Mouse (Mus musculus) embryo, embryonic 10 days (tissue): ENCODE results near the gene Wnt16.
A peak's percentile ranks its signal among the peaks of the same experiment; 100 is the strongest.

ENCODE experiments used
- DNase-seq: peaks from one replicate; pipeline ENCODE4 v3.0.0-alpha.2; 2015; ENCODE audit warnings: low spot score

Gene Wnt16

GRCm38 (mm10) chr6:22325364-22326072 lies 37.5 kb downstream of the Wnt16 start:
- peak; percentile 77 for DNase-seq

DNA sequence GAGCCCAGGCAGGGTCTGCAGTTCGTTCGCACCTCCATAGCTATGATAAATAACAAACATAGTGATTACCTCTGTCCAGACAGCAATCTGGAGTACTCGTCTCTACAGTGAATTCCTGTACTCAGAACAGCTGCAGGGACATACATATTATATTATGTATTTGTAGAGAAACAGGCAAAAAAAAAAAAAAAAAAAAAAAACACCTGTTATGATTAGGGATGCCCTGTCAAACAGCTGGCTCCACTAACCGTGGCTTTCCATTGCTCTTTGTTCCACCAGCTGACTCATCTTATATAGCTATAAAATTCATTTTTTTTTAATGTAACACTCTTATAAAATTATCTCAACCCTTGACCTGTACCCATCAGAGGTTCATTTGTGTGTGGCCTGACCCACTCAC lies 38.3 kb downstream of the Wnt16 start:
- no peak for DNase-seq

DNA sequence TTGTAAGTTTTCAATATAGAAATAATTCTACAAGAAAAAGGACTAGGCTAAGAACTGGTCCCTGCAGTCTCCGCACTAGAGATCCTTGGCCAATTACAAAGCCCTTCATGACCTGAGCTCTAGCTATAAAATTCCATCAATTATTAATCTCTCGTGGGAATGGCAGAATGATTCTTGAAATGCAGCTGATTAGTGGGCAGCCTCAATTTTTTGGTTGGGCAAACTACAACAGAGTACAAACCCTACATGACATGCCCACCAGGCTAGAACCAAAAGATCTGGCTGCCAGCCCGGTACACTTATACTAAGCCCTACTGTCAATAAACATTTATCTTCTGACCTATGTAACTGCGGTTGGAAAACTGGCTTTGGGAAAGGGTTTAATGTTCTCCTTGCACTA lies 39.1 kb downstream of the Wnt16 start:
- no peak for DNase-seq

- DNase-seq = peak; percentile 19
Observed at GRCm38 (mm10) chr6:22327931-22328330, 39.9 kb downstream of the Wnt16 start.

GRCm38 (mm10) chr6:22330169-22330960 lies 42.3 kb downstream of the Wnt16 start:
- DNase-seq = no peak

DNA sequence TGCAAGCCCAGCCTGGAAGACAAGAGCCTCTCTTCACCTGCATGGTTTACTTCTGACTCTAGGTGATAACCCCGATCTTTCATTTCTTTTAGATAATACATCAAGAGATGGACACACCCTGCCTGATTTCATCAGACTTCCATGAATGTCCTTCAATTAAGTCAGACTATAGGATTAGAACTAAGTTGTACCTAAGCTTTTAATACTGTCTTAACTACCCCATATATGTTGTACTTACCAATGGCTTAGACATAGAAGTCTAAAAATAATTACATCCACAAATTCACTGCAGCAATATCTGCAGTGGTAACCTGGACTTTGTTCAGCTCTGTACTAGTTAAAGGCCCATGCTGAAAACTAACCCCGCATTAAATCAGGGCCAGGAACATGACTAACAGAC lies 44.5 kb downstream of the Wnt16 start:
- DNase-seq = no peak

DNA sequence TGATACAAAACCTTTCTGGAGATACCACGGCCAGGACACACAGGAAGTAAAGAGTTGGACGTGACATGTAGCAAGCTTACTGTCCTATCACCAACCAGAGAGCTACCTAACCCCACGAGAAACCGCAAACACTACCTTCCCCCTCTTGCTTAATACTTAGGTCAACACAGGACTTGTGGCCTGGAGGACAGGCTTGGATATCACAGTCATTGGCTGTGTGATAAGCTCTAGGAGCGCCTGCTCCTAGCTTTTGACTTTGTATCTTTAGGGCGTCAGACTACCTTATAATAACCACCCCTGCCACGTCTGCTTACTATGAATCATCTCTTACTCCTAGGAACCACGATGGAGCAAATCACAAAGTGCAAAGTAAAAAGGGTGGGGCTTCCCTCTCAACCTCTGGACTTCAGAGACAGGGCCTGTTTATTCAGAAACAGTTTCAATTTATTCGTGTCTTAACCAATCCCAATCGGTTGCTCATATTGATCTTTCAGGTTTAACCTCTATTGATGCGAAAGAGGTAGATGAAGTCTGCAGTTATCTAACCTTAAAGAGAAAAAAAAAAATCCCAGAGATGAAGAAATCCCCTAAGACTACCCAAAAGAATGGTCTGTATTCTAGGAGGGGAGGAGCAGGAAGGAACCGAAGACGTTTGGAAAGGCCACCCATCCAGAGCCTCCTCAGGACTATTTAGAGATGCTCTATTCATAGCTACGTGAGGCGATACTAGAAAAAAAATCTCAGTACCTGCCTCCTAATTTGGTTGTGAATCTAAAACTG lies 51.9 kb downstream of the Wnt16 start:
- no peak for DNase-seq

DNA sequence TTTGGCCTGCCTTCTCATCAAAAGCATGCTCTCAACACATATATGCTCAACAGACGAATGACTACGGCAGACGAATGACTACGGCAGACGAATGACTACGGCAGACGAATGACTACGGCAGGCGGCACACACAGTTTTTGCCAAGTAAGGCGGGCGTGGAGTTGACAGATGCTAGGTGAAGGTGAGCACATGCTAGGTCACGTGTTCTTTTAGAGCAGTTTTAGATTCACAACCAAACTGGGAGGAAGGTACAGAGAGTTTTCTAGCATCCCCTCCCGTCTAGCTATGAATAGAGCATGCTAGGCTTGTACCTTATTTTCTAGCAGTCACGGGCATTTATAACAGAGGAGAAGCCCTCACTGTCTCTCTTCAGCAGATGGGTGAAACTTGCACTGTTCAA lies 52.8 kb downstream of the Wnt16 start:
- DNase-seq = no peak

DNA sequence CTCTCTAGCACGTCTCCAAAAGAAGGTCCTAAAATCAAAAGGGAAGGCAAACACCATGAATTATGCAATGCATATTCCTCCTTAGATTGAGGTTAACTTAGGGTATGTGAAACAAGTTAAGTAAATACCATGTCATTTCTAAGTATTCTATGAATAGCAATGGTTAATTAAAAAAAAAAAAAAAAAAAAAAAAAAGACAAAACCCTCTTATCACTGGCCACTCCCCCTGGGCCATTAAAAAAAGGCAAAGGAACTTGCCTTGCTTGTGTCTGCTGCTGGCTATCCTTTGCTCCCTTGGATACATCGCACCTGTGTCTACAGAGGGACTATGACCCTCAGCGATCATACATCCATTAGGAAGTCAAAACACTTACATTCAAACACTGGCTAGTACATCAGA lies 55.3 kb downstream of the Wnt16 start:
- no peak for DNase-seq

DNA sequence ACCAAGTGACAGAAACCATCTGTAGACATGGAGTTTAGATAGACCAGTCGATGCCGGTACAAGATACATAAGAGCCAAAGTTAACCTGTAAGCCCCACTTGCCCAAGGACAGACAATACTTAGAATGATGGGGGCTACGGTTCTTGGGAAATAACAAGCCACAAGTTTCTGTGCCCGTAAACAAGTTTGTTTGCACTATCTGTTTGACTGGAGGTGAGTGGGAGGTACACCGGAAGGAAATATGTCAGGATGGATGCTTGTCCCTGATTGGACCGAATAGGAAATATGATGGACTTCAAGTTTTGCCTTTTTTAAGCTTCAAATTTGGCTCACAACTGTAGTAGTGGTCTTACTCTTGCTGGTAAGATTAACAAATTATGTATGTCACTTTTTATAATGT lies 55.7 kb downstream of the Wnt16 start:
- no peak for DNase-seq

- DNase-seq = peak; percentile 13
Observed at GRCm38 (mm10) chr6:22344443-22344842, 56.4 kb downstream of the Wnt16 start.

- no peak for DNase-seq
Observed at GRCm38 (mm10) chr6:22347132-22347902, 59.3 kb downstream of the Wnt16 start.
